Mouse (Mus musculus): Measurements from ENCODE around the gene 1700022I11Rik.
A peak's percentile ranks its signal among the peaks of the same experiment; 100 is the strongest.
"Not testable (repeated sequence)": the region's sequence is repeated elsewhere in the genome, so short reads cannot be mapped to it uniquely, and the experiment has no call there.

The 1700022I11Rik gene

GRCm38 (mm10) chr4:42952563-42952962 is 16.8 kb upstream of the 1700022I11Rik start:
- DNase-seq = no peak

GRCm38 (mm10) chr4:42953435-42954094 is 15.8 kb upstream of the 1700022I11Rik start:
- peak; percentile 69 for DNase-seq

DNA sequence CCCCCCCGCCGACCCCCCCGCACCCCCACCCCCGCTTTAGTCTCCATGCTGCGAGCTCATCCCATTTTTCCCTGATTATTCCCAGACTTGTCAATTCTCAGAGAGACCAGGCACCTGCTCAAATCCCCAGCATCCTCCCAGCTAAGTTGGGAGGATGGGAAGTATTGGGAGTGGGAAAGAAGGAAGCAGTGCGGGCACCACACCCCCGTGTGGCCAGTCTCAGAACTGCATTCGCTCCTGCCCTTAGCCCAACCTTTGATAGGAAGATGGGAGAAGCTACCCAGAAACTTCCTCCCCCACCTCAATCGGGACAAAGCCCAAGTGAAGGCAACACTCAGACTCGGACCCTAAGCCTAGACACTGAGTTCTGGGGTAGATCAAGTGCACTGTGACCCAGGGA is 15.1 kb upstream of the 1700022I11Rik start:
- peak; percentile 84 for DNase-seq

DNA sequence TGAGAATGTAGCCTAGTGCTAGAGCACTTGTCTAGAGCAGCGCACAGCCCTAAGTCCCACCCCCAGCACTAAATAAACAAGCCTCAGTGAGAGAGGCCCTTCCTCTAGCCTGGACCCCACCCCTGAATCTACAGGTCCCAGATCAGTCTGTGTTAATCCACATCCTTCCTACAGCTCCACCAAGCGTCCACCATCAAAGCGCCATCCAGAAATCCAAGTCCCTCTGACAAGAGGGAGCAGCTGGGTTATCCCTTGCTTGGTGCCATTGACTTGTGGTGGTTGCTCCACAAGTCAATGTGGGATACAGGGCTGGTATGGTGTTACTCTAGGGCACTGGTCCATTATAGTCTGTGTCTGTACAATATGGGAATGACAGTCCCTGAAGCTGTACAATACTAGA is 14.2 kb upstream of the 1700022I11Rik start:
- no peak for DNase-seq

DNA sequence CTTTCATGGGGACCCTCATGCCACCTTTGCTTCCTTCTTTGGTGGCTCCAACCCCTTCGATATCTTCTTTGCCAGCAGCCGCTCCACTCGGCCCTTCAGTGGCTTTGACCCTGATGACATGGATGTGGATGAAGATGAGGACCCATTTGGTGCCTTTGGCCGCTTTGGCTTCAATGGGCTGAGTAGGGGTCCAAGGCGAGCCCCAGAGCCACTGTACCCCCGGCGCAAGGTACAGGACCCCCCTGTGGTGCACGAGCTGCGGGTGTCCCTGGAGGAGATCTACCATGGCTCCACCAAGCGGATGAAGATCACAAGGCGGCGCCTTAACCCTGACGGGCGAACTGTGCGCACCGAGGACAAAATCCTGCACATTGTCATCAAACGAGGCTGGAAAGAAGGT is 12.8 kb upstream of the 1700022I11Rik start:
- no peak for DNase-seq

DNA sequence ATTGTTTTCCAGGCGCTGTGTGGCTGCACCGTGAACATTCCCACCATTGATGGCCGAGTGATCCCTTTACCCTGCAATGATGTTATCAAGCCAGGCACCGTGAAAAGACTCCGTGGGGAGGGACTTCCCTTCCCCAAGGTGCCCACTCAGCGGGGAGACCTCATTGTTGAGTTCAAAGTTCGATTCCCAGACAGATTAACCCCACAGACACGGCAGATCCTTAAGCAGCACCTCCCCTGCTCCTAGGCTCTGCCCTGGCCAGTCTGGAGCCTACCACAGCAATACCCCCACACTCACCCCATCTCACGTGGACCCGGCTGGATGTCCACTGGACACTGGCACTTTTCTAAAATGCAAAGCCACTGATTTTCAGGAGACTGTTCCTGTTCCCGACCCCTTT is 12.1 kb upstream of the 1700022I11Rik start:
- no peak for DNase-seq

- DNase-seq = no peak
Observed at GRCm38 (mm10) chr4:42957979-42958378, 11.4 kb upstream of the 1700022I11Rik start.

GRCm38 (mm10) chr4:42958942-42959341 is 10.5 kb upstream of the 1700022I11Rik start:
- no peak for DNase-seq

DNA sequence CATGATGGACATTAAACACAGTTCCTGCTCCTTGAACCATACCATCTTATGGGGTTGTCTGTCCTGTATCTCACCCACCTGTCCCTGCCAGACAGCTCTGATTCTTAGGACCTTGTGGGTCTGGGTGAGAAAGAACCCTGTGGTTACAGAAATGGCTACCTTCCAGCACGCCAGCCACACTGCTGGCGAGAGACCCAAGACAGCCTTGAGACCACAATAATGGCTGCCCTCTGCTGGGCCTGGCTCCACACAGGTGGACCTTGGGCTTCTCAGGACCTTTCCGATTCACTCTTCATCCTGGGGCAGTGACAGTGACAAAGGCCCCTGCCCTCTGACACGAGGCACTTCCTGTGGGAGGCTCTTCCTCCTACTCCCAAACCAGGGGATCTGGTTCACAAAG is 10.0 kb upstream of the 1700022I11Rik start:
- no peak for DNase-seq

DNA sequence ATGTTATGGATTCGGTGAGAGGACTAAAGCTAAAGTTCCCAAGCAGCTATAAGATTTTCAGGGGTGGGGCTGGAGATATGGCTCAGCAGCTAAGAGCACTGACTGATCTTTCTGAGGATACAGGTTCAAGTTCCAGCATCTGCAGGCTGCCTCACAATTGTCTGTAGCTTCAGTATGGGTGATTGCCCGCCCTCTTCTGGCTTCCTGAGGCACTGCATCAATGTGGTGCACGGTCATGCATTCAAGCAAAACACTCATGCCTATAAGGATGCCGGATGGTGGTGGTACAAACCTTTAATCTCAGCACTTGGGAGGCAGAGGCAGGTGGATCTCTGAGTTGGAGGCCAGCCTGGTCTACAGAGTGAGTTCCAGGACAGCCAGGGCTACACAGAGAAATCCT is 7.8 kb upstream of the 1700022I11Rik start:
- DNase-seq = peak; percentile 73

- no peak for DNase-seq
Observed at GRCm38 (mm10) chr4:42963480-42963879, 5.9 kb upstream of the 1700022I11Rik start.

- DNase-seq = peak; percentile 60
Observed at GRCm38 (mm10) chr4:42965039-42965719, 4.2 kb upstream of the 1700022I11Rik start.

GRCm38 (mm10) chr4:42972952-42973351 is 3.5 kb downstream of the 1700022I11Rik start:
- DNase-seq = no peak

DNA sequence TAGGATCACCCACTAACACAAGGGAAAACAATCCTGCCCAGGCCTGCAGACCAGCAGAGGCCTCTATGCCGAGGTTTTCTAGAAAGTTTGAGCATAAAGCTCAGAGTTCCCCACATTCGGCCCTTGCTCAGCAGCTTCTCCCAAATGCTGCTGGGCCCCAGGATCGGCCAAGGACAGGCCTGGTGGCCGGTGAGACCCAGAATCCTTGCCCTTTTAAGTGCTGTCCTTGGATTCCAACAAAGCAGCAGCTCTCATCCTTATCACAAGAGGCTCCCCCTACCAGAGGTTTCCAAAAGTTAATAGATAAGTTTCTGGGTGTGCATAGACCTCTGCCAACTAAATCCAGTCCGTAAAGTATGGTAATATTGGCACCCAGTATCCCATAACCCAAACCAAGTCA is 4.5 kb downstream of the 1700022I11Rik start:
- no peak for DNase-seq

- DNase-seq = no peak
Observed at GRCm38 (mm10) chr4:42978062-42978461, 8.7 kb downstream of the 1700022I11Rik start.

GRCm38 (mm10) chr4:42980467-42980866 is 11.1 kb downstream of the 1700022I11Rik start:
- DNase-seq = not testable (repeated sequence)

DNA sequence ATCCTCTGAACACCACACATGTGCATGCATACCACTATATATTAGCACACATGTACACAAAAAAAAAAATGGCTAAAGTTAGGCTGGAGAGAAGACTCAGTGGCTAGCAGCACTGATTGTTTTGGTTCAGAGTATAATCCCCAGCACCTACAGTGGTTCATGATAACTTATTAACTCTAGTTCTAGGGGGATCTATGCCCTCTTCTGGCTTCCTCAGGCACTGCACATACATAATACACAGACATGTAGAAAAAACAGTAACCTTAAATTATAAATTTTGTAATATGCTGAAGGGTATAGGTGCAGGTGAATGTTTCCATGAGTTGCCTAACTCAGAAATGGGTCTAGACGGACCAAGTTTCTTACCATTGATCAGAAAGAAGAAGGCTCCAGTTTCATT is 18.9 kb downstream of the 1700022I11Rik start:
- no peak for DNase-seq

- DNase-seq = no peak
Observed at GRCm38 (mm10) chr4:42998022-42998421, 28.6 kb downstream of the 1700022I11Rik start.

GRCm38 (mm10) chr4:42999451-43000140 is 30.2 kb downstream of the 1700022I11Rik start:
- peak; percentile 63 for DNase-seq

DNA sequence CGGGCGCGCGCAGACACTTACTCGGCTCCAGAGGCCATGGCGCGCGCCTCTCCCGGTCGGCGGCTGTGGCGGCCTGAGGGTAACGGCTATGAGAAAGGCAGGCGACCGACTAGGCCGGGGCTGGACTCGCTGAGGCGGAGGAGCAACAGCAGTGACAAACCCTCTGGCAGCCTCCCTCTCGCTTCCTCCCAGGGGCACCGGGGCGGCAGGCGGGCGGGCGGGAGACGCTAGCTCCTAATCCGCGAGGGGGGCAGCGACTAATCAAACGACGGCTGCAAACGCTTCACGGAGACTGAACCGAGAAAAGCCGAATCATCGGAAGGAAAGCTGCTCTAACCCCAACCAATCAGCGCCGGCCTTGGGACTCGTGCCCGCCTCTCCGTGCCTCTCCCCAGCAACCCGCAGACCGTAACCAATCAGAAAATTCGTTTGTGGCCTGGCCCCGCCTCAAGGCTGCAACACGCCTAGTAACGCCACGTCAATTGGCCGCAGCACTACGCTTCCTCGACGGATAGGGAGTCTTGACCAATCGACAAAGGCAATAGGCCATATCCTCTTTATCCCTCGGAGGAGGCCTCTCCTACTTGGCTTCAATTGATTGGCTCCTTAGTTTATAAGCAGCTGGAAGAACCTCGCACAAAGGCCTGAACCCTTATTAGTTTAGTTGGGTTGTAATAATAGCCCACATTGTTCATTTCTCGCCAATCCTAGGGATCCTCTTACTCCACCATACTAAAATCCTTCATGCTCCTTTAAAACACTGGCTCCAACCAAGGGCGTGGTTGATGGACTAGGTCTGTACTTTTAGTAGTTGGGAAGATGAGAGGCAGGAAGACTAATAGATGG is 31.0 kb downstream of the 1700022I11Rik start, which contains the start of gene Vcp:
Gene Vcp, minus strand, starts transcription at position 367 of the 846 bp plus-strand sequence.
- DNase-seq = peak; percentile 100

GRCm38 (mm10) chr4:43001272-43001671 is 31.9 kb downstream of the 1700022I11Rik start:
- DNase-seq = no peak

- DNase-seq = no peak
Observed at GRCm38 (mm10) chr4:43002756-43003439, 33.5 kb downstream of the 1700022I11Rik start.

Measured in right cerebral cortex, adult 18-20 months (tissue).